Mouse (Mus musculus) MEL (cell line): ENCODE measurements at regions not wholly inside any gene's neighbourhood (a gene's known extent, or its start where the extent isn't known, plus 50 kb on each side); places are given as distances from the start of the nearest gene placed in this dataset.

ENCODE experiments used
- DNase-seq: peaks from one replicate; pipeline ENCODE4 v3.0.0; 2011; ENCODE audit warnings: low read depth, low spot score
- H3K27ac ChIP-seq: 2 replicates; pipeline ENCODE4 v1.5.1; 2012; ENCODE audit warnings: low read depth, mild to moderate bottlenecking, control low read depth, low read length, moderate library complexity; ENCODE audit not compliant: control insufficient read depth
- H3K27me3 ChIP-seq, 2 experiments: fragments of 150-350 bp in 1 of 2; sonication (generic) in 1 of 2; 2 replicates each; pipeline ENCODE4 v1.6.1; 2012; ENCODE audit warnings: low read length in 2 of 2, mild to moderate bottlenecking in 2 of 2, improper control_type of control experiment in 1 of 2, moderate library complexity in 1 of 2; ENCODE audit not compliant: insufficient read depth in 2 of 2, control insufficient read depth in 1 of 2
- H3K36me3 ChIP-seq, 2 experiments: 2 replicates each; pipeline ENCODE4 v1.6.1; 2012 to 2014; ENCODE audit warnings: low read length in 2 of 2, improper control_type of control experiment in 1 of 2, inconsistent platforms in 1 of 2, mild to moderate bottlenecking in 1 of 2; ENCODE audit not compliant: insufficient read depth in 2 of 2, control insufficient read depth in 1 of 2
- H3K4me1 ChIP-seq, 2 experiments: fragments of 150-350 bp in 1 of 2; sonication (generic) in 1 of 2; 2 replicates each; pipeline ENCODE4 v1.6.1; 2012; ENCODE audit warnings: low read length in 2 of 2, improper control_type of control experiment in 1 of 2, mild to moderate bottlenecking in 1 of 2; ENCODE audit not compliant: insufficient read depth in 2 of 2, control insufficient read depth in 1 of 2
- H3K4me3 ChIP-seq, 2 experiments: fragments of 150-350 bp in 1 of 2; sonication (generic) in 1 of 2; 2 replicates each; pipeline ENCODE4 v1.5.1; 2012; ENCODE audit warnings: low read depth in 2 of 2, low read length in 2 of 2, mild to moderate bottlenecking in 2 of 2, moderate library complexity in 2 of 2, control low read depth in 1 of 2, improper control_type of control experiment in 1 of 2; ENCODE audit not compliant: control insufficient read depth in 1 of 2, insufficient read depth in 1 of 2
- H3K79me2 ChIP-seq: 2 replicates; pipeline ENCODE4 v1.6.1; 2012; ENCODE audit warnings: mild to moderate bottlenecking, low read length, moderate library complexity; ENCODE audit not compliant: control insufficient read depth, poor library complexity, insufficient read depth
- H3K9ac ChIP-seq: 2 replicates; pipeline ENCODE4 v1.6.1; 2012; ENCODE audit warnings: low read depth, mild to moderate bottlenecking, control low read depth, low read length, moderate library complexity; ENCODE audit not compliant: control insufficient read depth, poor library complexity, severe bottlenecking
- H3K9me3 ChIP-seq: fragments of 150-350 bp; sonication (generic); replicated peaks from 2 replicates; pipeline ENCODE4 v1.6.1; 2012; ENCODE audit warnings: mild to moderate bottlenecking, low read length, improper control_type of control experiment, moderate library complexity; ENCODE audit not compliant: insufficient read depth
- BHLHE40 ChIP-seq: IDR thresholded peaks from 2 replicates; pipeline ENCODE4 v1.6.1; 2012; ENCODE audit warnings: low read depth, mild to moderate bottlenecking, inconsistent platforms, low read length, improper control_type of control experiment, borderline replicate concordance
- E2F4 ChIP-seq: IDR thresholded peaks from 2 replicates; pipeline ENCODE4 v1.6.1; 2011; ENCODE audit warnings: low read depth, low read length, improper control_type of control experiment, borderline replicate concordance
- ELF1 ChIP-seq: IDR thresholded peaks from 2 replicates; pipeline ENCODE4 v1.6.1; 2014; ENCODE audit warnings: low read depth, mild to moderate bottlenecking, inconsistent platforms, low read length, improper control_type of control experiment, moderate library complexity
- EP300 ChIP-seq, 2 experiments: IDR thresholded peaks; 2 replicates each; pipeline ENCODE4 v1.6.1; 2011; ENCODE audit warnings: improper control_type of control experiment in 2 of 2, low read length in 2 of 2, low read depth in 1 of 2, mild to moderate bottlenecking in 1 of 2
- GATA1 ChIP-seq: IDR thresholded peaks from 2 replicates; pipeline ENCODE4 v1.6.1; 2011; ENCODE audit warnings: low read depth, low read length, improper control_type of control experiment
- HCFC1 ChIP-seq: IDR thresholded peaks from 2 replicates; pipeline ENCODE4 v1.6.1; 2012; ENCODE audit warnings: low read depth, mild to moderate bottlenecking, inconsistent platforms, low read length, improper control_type of control experiment, moderate library complexity
- KAT2A ChIP-seq: conservative IDR thresholded peaks from 2 replicates; pipeline ENCODE4 v1.6.1; 2012; ENCODE audit warnings: low read depth, low read length, improper control_type of control experiment, inconsistent platforms
- MEF2A ChIP-seq: IDR thresholded peaks from 2 replicates; pipeline ENCODE4 v1.6.1; 2014; ENCODE audit warnings: low read depth, mild to moderate bottlenecking, inconsistent platforms, low read length, improper control_type of control experiment; ENCODE audit not compliant: poor library complexity, insufficient replicate concordance, severe bottlenecking; ENCODE audit errors: extremely low read depth
- MYC ChIP-seq: IDR thresholded peaks from 2 replicates; pipeline ENCODE4 v1.6.1; 2011; ENCODE audit warnings: low read depth, mild to moderate bottlenecking, low read length, improper control_type of control experiment, moderate library complexity
- NRF1 ChIP-seq: IDR thresholded peaks from 2 replicates; pipeline ENCODE4 v1.6.1; 2014; ENCODE audit warnings: low read depth, mild to moderate bottlenecking, inconsistent platforms, low read length, improper control_type of control experiment, moderate library complexity; ENCODE audit not compliant: poor library complexity, insufficient read depth, severe bottlenecking
- POLR2AphosphoS2 ChIP-seq: IDR thresholded peaks from 2 replicates; pipeline ENCODE4 v1.6.1; 2011; ENCODE audit warnings: low read length, improper control_type of control experiment
- RCOR1 ChIP-seq: IDR thresholded peaks from 2 replicates; pipeline ENCODE4 v1.6.1; 2012; ENCODE audit warnings: low read depth, mild to moderate bottlenecking, inconsistent platforms, low read length, improper control_type of control experiment
- SMC3 ChIP-seq: IDR thresholded peaks from 2 replicates; pipeline ENCODE4 v1.6.1; 2011; ENCODE audit warnings: low read depth, low read length, improper control_type of control experiment
- ZMIZ1 ChIP-seq: IDR thresholded peaks from 2 replicates; pipeline ENCODE4 v1.6.1; 2012; ENCODE audit warnings: low read depth, mild to moderate bottlenecking, inconsistent platforms, low read length, improper control_type of control experiment, moderate library complexity

GRCm38 (mm10) chr15:61361254-61361653 is 438.4 kb upstream of the A1bg start:
- H3K27me3 ChIP-seq: no peaks in the 10 kb centered on the region
- H3K36me3 ChIP-seq: no peaks in the 10 kb centered on the region
- TF ChIP-seq KAT2A: no peak
- TF ChIP-seq RCOR1: no peak
- TF ChIP-seq GATA1: no peak
- no peak for TF ChIP-seq E2F4
- TF ChIP-seq, all 39 proteins: peak for 0
- DNase-seq: no peak
- no peak overlapping the region for H3K9ac ChIP-seq
- H3K4me1 ChIP-seq: no peaks in the 10 kb centered on the region
- H3K79me2 ChIP-seq: no peaks in the 10 kb centered on the region
- H3K9me3 ChIP-seq: no peaks in the 10 kb centered on the region
- H3K27ac ChIP-seq: no peak overlapping the region
- no peak overlapping the region for H3K4me3 ChIP-seq

- Histone ChIP-seq H3K79me2 (no peaks in the 10 kb centered on the region), H3K4me1 (no peaks in the 10 kb centered on the region), H3K27me3 (no peaks in the 10 kb centered on the region; a peak in 1 of 4 replicates), H3K9me3 (no peaks in the 10 kb centered on the region), H3K9ac (no peak overlapping the region), H3K27ac (no peak overlapping the region), H3K4me3 (no peak overlapping the region), H3K36me3 (no peaks in the 10 kb centered on the region)
- DNase-seq: no peak
- TF ChIP-seq HCFC1: no peak
- no peak for TF ChIP-seq POLR2AphosphoS2
- TF ChIP-seq E2F4: no peak
- no peak for TF ChIP-seq ELF1
- TF ChIP-seq MEF2A: no peak
- no peak for TF ChIP-seq BHLHE40
- TF ChIP-seq MYC: no peak
- TF ChIP-seq NRF1: no peak
These were observed 432.5 kb upstream of the A1bg start for GRCm38 (mm10) chr15:61355344-61355743.

DNA sequence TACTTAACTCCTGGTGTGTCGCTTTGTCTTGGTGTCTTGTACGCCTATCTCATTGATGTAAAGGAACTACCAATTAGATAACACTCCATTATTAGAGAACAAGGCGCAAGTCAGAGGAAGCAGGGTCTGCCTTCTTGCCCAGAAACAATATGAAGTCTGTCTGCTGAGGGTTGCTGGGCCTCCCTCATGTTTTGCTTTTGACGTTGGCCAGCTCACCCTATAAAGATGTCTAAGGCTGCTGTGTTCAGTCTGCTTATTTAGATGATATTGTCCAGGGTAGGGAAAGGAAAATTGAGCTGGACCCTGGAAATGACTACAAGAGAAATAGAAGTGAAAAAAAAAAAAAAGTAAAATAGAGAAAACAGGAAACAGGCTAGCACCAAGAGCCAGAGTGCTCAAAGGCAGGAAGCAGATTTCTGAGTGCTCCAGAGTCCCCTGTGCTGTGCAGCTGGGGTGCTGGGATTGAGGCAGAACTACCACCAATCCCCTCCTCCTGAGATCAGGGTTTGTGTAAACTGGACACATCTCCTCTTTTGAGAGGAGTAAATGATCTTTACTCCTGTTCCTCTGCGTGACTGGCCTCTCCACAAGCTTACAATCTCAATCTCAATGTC is 429.0 kb upstream of the A1bg start:
- TF ChIP-seq MYC (no peak), RCOR1 (no peak), EP300 (IDR thresholded peaks at IDR 0.05; ENCODE audit: low read depth in 1 of 2, low read length in 2 of 2) (no peak), POLR2AphosphoS2 (no peak), ZMIZ1 (no peak), SMC3 (no peak)
- H3K9ac ChIP-seq: no peak overlapping the region
- H3K36me3 ChIP-seq: no peaks in the 10 kb centered on the region
- no peaks in the 10 kb centered on the region for H3K79me2 ChIP-seq
- H3K4me1 ChIP-seq: no peaks in the 10 kb centered on the region
- H3K27ac ChIP-seq: no peak overlapping the region
- no peaks in the 10 kb centered on the region for H3K9me3 ChIP-seq
- no peaks in the 10 kb centered on the region; a peak in 1 of 4 replicates for H3K27me3 ChIP-seq
- no peak overlapping the region for H3K4me3 ChIP-seq
- DNase-seq: no peak
